Mouse (Mus musculus) kidney, embryonic 14.5 days (tissue): ENCODE measurements at regions not wholly inside any gene's neighbourhood (a gene's known extent, or its start where the extent isn't known, plus 50 kb on each side); places are given as distances from the start of the nearest gene placed in this dataset.

Experiments
- ATAC-seq: fragments of 200-750 bp; cut with Nextera tagmentation; 2 replicates; pipeline ENCODE4 v1.8.0; 2017; ENCODE audit warnings: moderate number of reproducible peaks, mild to moderate bottlenecking, moderate TSS enrichment, moderate library complexity; ENCODE audit not compliant: low FRiP score, low TSS enrichment
- H3K27ac ChIP-seq: fragments of 300-500 bp; sonication (generic); 2 replicates; pipeline ENCODE4 v1.5.1; 2014; ENCODE audit warnings: low read depth, mild to moderate bottlenecking, low read length, moderate library complexity, mixed read lengths
- H3K27me3 ChIP-seq: fragments of 300-500 bp; sonication (generic); 2 replicates; pipeline ENCODE4 v1.6.1; 2014; ENCODE audit warnings: mild to moderate bottlenecking, low read length; ENCODE audit not compliant: control insufficient read depth, insufficient read depth
- H3K36me3 ChIP-seq: fragments of 300-500 bp; sonication (generic); 2 replicates; pipeline ENCODE4 v1.6.1; 2014; ENCODE audit warnings: low read length, mixed read lengths; ENCODE audit not compliant: control insufficient read depth, insufficient read depth
- H3K4me1 ChIP-seq: fragments of 300-500 bp; sonication (generic); 2 replicates; pipeline ENCODE4 v1.6.1; 2014; ENCODE audit warnings: low read length, mixed read lengths; ENCODE audit not compliant: control insufficient read depth, insufficient read depth
- H3K4me2 ChIP-seq: fragments of 300-500 bp; sonication (generic); replicated peaks from 2 replicates; pipeline ENCODE4 v1.6.1; 2014; ENCODE audit warnings: low read depth, mild to moderate bottlenecking, low read length
- H3K4me3 ChIP-seq: fragments of 300-500 bp; sonication (generic); 2 replicates; pipeline ENCODE4 v1.5.1; 2014; ENCODE audit warnings: mild to moderate bottlenecking, low read length
- H3K9ac ChIP-seq: fragments of 300-500 bp; sonication (generic); 2 replicates; pipeline ENCODE4 v1.6.1; 2014; ENCODE audit warnings: low read depth, mild to moderate bottlenecking, low read length, moderate library complexity
- H3K9me3 ChIP-seq: fragments of 300-500 bp; sonication (generic); 2 replicates; pipeline ENCODE4 v1.6.1; 2016; ENCODE audit warnings: low read length; ENCODE audit not compliant: control insufficient read depth
- WGBS: fragments of 180-500 bp; shearing (Covaris S2); extraction: QIAGEN DNeasy Blood & Tissue Kit; methylation state at CpG from one replicate; pipeline ENCODE4 v1.1.7; 2014; 5-methylcytosine and 5-hydroxymethylcytosine counted together

DNA sequence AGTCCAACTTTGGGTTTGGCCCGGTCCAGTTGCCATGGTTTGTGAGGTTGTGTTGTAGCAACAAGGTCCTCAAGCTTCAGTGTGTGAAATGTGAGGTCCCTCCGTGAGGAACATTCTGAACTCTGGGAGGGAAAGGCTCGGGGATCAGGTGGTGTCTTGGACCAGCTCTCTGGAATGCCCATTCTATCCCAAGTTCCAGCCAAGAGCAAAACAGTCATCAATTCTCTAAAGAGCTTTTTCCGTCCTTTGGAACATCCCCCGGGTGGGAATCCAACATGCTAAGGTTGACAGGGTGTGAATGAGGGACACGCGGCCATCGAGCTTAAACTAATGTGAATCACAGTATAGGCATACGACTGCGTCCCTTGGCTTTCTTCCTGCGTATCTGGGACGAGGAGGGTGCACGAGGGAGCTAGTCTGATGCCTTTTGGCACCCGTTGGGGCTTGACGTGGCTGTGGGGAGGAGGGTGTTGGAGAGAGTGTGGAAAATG lies 145.4 kb downstream of the Tmx1 start:
- Histone ChIP-seq H3K9ac (no peak overlapping the region), H3K27ac (no peak overlapping the region), H3K4me3 (no peak overlapping the region), H3K27me3 (no peaks in the 10 kb centered on the region), H3K4me2 (no peak overlapping the region), H3K36me3 (no peaks in the 10 kb centered on the region), H3K4me1 (no peaks in the 10 kb centered on the region), H3K9me3 (no peaks in the 10 kb centered on the region)
- 87% methylated on average over 15 of the region's 15 CpGs for WGBS
- no peak for ATAC-seq

DNA sequence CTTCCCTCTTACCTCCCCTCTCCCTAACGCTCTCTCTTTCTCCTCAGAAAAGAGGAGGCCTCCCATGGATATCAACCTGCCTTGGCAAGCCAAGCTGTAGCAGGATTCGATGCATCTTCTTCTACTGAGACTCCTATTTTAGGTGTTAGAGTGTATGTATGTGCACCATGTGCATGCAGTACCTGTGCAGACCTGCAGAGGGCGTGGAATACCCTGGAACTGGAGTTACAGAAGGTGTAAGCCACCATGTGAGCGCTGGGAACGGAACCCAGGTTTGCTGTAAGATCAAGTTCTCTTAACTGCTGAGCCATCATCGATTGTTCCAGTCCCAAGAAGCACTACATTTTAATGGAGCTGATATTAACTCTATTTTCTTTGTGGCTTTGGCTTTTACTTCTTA lies 146.8 kb downstream of the Tmx1 start:
- Histone ChIP-seq H3K4me1 (no peaks in the 10 kb centered on the region), H3K4me2 (no peak overlapping the region), H3K9me3 (no peaks in the 10 kb centered on the region), H3K27me3 (no peaks in the 10 kb centered on the region), H3K36me3 (no peaks in the 10 kb centered on the region), H3K27ac (no peak overlapping the region), H3K9ac (no peak overlapping the region), H3K4me3 (no peak overlapping the region)
- no peak for ATAC-seq
- 81% methylated on average over 6 of the region's 6 CpGs for WGBS

DNA sequence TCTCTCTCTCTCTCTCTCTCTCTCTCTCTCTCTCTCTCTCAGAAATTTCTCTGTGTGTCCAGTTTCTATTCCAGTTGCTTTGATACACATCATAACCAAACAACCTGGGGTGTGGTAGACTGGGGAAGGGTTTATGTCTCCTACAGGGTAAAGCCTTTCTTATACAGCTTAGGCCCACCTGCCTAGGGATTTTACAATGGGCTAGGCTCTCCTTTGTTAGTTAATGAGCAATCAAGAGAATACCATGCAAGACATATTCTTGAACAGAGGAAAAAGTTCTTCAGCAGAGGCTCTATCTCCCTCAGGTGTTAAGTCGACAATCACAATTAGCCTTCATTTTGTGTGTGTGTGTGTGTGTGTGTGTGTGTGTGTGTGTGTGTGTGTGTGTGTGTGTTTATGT lies 151.0 kb downstream of the Tmx1 start:
- Histone ChIP-seq H3K36me3 (no peaks in the 10 kb centered on the region), H3K27me3 (no peaks in the 10 kb centered on the region), H3K4me1 (peaks cover 3% of the 10 kb centered on the region; the same call in 1 of the 2 replicates), H3K4me2 (no peak overlapping the region), H3K4me3 (no peak overlapping the region), H3K9me3 (no peaks in the 10 kb centered on the region), H3K27ac (no peak overlapping the region), H3K9ac (no peak overlapping the region)
- no peak for ATAC-seq
- WGBS = 92% methylated on average over 1 of the region's 1 CpGs

DNA sequence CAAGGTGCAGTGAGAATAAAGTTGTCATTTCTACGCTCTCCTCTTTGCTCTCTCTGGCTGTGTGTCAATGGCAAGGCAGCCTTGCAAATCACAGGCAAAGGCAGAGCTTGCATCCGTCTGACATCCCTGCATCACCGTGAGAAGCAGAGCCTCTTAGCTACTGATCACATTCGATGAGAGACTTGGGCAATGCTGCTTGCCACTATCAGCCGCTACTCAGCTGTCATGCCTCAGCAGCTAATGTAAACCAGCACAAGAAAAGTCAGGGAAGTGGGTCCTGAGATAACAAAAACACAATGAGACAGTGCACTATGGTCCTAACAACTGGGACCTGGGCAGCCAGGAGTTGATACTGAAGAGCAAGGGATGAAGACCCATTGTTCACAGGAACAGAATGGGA lies 155.8 kb downstream of the Tmx1 start:
- 68% methylated on average over 5 of the region's 5 CpGs for WGBS
- Histone ChIP-seq H3K9me3 (no peaks in the 10 kb centered on the region), H3K36me3 (no peaks in the 10 kb centered on the region), H3K4me2 (no peak overlapping the region), H3K9ac (no peak overlapping the region), H3K4me1 (peaks cover 3% of the 10 kb centered on the region; the same call in 1 of the 2 replicates), H3K27ac (no peak overlapping the region), H3K27me3 (no peaks in the 10 kb centered on the region), H3K4me3 (no peak overlapping the region)
- ATAC-seq = no peak

DNA sequence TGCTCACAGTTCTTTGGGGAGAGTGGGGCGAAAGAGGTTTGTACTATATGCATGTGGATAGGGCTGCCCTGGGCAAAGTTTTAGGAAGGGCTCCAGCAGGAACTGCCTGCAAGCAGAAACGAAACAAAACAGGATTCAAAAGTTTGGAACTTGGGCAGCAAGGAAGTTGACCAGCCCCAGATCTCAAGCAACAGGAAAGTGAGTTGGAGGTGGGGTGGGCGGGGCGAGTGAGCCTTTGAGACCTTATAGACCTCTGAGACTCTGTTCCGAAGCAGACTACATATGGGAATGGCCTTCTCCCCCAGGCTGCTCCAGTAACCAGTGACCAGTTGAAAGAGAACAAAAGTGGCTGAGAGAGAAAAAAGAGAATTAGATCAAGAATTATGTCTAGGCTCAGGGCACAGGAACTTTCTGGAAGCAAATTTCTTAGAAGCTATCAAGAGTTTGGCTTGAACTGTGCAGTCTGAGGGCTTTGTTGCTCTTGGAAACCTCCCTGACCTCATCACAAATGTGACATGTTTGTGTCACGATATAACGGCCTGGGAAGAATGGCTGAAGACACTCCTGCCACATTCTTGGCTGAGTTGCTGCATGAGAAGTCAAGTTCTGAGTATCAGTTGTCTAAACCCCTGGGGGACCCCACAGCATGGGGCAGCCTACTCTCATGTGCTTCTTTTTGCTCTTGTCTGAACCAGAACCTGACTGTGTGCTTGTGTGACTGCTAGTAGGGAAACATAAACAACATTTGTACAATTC lies 156.4 kb downstream of the Tmx1 start:
- no peak overlapping the region for H3K4me3 ChIP-seq
- H3K4me2 ChIP-seq = no peak overlapping the region
- no peak overlapping the region for H3K27ac ChIP-seq
- 69% methylated on average over 7 of the region's 7 CpGs for WGBS
- H3K4me1 ChIP-seq = peaks cover 3% of the 10 kb centered on the region; the same call in 1 of the 2 replicates
- ATAC-seq = no peak
- H3K36me3 ChIP-seq = no peaks in the 10 kb centered on the region
- no peaks in the 10 kb centered on the region for H3K9me3 ChIP-seq
- no peaks in the 10 kb centered on the region for H3K27me3 ChIP-seq
- no peak overlapping the region for H3K9ac ChIP-seq

DNA sequence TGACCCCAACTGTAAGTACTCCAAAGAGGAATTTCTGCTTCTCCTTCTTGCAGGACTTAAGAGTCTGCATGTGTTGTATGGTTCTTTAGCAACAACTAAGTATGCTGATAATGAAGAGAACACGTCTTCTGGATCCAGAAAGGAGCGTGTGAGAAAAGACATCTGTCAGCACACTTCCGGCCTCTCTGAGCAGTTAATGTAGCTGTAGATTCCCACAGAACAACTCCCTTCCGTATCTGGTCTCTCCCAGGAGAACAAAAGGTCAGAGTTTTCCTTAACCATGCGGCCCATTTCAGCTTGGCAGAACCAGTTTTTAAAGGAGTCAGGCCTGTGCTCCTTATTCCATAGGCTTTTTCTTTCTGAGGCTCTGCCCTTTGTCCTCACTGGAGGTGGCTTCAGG lies 159.0 kb downstream of the Tmx1 start:
- no peaks in the 10 kb centered on the region for H3K9me3 ChIP-seq
- peaks cover 3% of the 10 kb centered on the region; the same call in 1 of the 2 replicates for H3K4me1 ChIP-seq
- no peak for ATAC-seq
- H3K9ac ChIP-seq = no peak overlapping the region
- 50% methylated on average over 5 of the region's 5 CpGs for WGBS
- H3K4me3 ChIP-seq = no peak overlapping the region
- H3K27ac ChIP-seq = no peak overlapping the region
- H3K4me2 ChIP-seq = no peak overlapping the region
- H3K36me3 ChIP-seq = no peaks in the 10 kb centered on the region
- H3K27me3 ChIP-seq = no peaks in the 10 kb centered on the region

DNA sequence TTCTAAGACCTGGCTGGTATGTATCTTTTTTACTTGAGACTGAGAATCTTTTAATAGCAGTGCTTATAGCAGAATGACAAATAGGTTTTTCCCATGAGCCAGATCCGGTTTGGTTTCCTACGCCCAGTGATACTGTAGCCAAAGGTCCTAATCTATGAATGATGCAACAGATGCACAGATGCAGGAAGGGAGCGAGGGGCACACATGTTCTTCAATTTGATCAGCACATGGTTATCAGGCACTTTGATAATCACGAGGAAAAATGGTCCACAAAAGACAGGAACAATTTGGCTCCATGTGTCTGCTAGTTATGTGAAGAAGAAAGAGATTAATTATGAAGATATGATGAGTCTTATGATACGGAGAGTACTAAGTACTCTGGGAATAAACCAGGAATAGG lies 160.3 kb downstream of the Tmx1 start:
- H3K4me3 ChIP-seq = no peak overlapping the region
- H3K27ac ChIP-seq = no peak overlapping the region
- H3K4me2 ChIP-seq = no peak overlapping the region
- ATAC-seq = no peak
- no peak overlapping the region for H3K9ac ChIP-seq
- H3K27me3 ChIP-seq = no peaks in the 10 kb centered on the region
- H3K36me3 ChIP-seq = no peaks in the 10 kb centered on the region
- peaks cover 3% of the 10 kb centered on the region; the same call in 1 of the 2 replicates for H3K4me1 ChIP-seq
- 82% methylated on average over 5 of the region's 5 CpGs for WGBS
- no peaks in the 10 kb centered on the region for H3K9me3 ChIP-seq

DNA sequence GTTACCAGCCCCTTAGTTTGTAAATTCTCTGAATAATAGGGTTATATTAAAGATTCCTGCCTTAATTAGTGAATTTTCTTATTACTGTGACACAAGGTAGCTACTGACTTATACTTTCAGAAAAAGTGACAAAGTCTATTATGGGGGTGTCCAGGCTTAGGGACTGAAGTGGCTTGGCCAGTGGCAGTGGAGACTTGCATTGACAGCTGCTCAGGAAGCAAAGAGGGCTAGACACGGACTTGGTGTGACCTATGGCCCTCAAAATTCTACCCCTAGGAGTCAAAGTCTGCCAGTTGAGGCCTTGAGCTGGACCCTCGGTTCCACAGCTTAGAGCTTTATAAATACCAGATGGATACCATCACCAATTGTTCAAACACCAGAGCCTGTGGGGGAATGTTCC lies 161.2 kb downstream of the Tmx1 start:
- no peaks in the 10 kb centered on the region for H3K36me3 ChIP-seq
- no peak overlapping the region for H3K4me2 ChIP-seq
- no peaks in the 10 kb centered on the region for H3K27me3 ChIP-seq
- H3K9me3 ChIP-seq = no peaks in the 10 kb centered on the region
- H3K27ac ChIP-seq = no peak overlapping the region
- 60% methylated on average over 2 of the region's 2 CpGs for WGBS
- H3K4me3 ChIP-seq = no peak overlapping the region
- H3K9ac ChIP-seq = no peak overlapping the region
- H3K4me1 ChIP-seq = no peaks in the 10 kb centered on the region
- no peak for ATAC-seq

DNA sequence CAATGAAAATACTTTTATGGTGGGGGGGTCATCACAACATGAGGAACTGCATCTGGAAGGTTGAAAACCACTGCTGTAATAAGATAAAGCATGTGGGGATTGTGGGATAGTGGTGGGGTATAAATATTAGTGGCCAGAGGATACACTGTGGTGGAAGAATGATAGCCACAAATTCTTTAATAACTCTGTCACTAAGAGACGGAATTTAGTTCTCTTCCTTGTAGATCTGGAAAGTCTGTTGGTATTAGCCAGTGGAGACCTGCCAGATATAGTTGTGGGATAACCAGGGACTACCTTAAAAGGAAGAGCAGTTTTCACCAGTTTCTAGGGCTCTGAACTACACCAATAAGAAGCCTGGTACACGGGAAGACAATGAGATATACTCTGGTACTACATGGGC lies 161.8 kb downstream of the Tmx1 start:
- ATAC-seq = no peak
- H3K4me1 ChIP-seq = no peaks in the 10 kb centered on the region
- no peaks in the 10 kb centered on the region for H3K9me3 ChIP-seq
- H3K27ac ChIP-seq = no peak overlapping the region
- 79% methylated on average over 2 of the region's 2 CpGs for WGBS
- no peak overlapping the region for H3K4me3 ChIP-seq
- H3K36me3 ChIP-seq = no peaks in the 10 kb centered on the region
- no peak overlapping the region for H3K9ac ChIP-seq
- no peaks in the 10 kb centered on the region for H3K27me3 ChIP-seq
- no peak overlapping the region for H3K4me2 ChIP-seq
